Mouse (Mus musculus): ENCODE measurements at regions not wholly inside any gene's neighbourhood (a gene's known extent, or its start where the extent isn't known, plus 50 kb on each side); places are given as distances from the start of the nearest gene placed in this dataset.
A peak's percentile ranks its signal among the peaks of the same experiment; 100 is the strongest.

GRCm38 (mm10) chr9:49959987-49960386 is 161.3 kb upstream of the Ncam1 start:
- no peaks in the 10 kb centered on the region for H3K9me3 ChIP-seq
- no peak for ATAC-seq (ENCODE audit: low FRiP score)
- H3K27me3 ChIP-seq, result no peaks in the 10 kb centered on the region
- no peaks in the 10 kb centered on the region for H3K36me3 ChIP-seq
- WGBS, result 46% methylated on average over 10 of the region's 10 CpGs
- H3K27ac ChIP-seq, result peak overlapping the region; percentile 27
- H3K4me2 ChIP-seq, result no peak overlapping the region
- H3K4me1 ChIP-seq (replicated peaks), result peaks cover 49% of the 10 kb centered on the region
- H3K9ac ChIP-seq, result no peak overlapping the region
- H3K4me3 ChIP-seq, result no peak overlapping the region

DNA sequence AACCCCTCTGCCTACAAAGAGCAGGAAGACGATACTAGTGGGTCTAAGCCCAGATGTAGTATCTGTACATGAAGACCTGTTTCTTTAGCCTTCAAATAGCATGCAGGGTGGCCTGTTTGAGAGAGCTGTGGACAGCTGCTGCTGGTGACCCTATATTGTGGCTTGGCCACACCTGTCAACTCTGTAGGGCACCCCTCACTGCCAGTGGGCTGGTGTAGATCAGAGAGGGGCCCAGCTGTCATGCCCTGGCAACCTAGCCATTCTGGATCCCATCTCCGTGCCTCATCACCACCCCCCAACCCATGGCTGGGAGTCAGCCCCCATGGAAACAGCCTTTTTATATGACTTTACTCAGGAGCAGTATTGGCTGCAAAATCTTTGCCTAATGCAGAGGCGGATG is 160.2 kb upstream of the Ncam1 start:
- Histone ChIP-seq H3K36me3 (no peaks in the 10 kb centered on the region), H3K27ac (peak overlapping the region; percentile 27; the same call in 1 of the 2 replicates), H3K9me3 (no peaks in the 10 kb centered on the region), H3K4me3 (no peak overlapping the region), H3K27me3 (no peaks in the 10 kb centered on the region), H3K9ac (no peak overlapping the region), H3K4me2 (no peak overlapping the region), H3K4me1 (replicated peaks) (peaks cover 49% of the 10 kb centered on the region)
- no peak for ATAC-seq (ENCODE audit: low FRiP score)
- WGBS, result 71% methylated on average over 3 of the region's 3 CpGs

DNA sequence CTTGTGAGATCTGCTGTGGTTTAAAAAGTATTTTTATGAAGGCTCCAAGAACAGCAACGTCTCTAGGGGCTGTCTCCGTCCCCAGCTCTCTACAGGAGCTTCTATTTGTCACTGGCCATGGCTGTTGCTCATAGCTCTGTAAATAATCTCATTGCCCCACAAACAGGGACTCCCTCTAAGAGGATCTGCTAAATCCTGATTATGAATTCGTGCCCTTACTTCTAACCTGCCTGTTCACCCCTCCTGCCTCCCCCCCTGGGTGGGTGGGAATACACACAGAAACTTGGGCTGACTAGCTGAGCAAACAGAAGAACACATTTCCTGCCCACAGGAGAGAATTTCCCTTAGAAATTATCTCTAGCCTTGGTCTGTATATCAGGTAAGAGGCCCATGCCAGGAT is 155.9 kb upstream of the Ncam1 start:
- no peak overlapping the region for H3K9ac ChIP-seq
- no peaks in the 10 kb centered on the region for H3K9me3 ChIP-seq
- WGBS, result 58% methylated on average over 3 of the region's 3 CpGs
- no peaks in the 10 kb centered on the region for H3K36me3 ChIP-seq
- peaks cover 8% of the 10 kb centered on the region for H3K4me1 ChIP-seq (replicated peaks)
- H3K27me3 ChIP-seq, result no peaks in the 10 kb centered on the region
- no peak for ATAC-seq (ENCODE audit: low FRiP score)
- H3K27ac ChIP-seq, result no peak overlapping the region
- H3K4me3 ChIP-seq, result no peak overlapping the region
- no peak overlapping the region for H3K4me2 ChIP-seq

- no peak for ATAC-seq (ENCODE audit: low FRiP score)
- 36% methylated on average over 5 of the region's 5 CpGs for WGBS
- H3K4me1 ChIP-seq (replicated peaks), result no peaks in the 10 kb centered on the region
- H3K36me3 ChIP-seq, result no peaks in the 10 kb centered on the region
- H3K9me3 ChIP-seq, result no peaks in the 10 kb centered on the region
- no peak overlapping the region for H3K9ac ChIP-seq
- no peak overlapping the region for H3K27ac ChIP-seq
- H3K27me3 ChIP-seq, result no peaks in the 10 kb centered on the region
- no peak overlapping the region for H3K4me2 ChIP-seq
- H3K4me3 ChIP-seq, result no peak overlapping the region
Observed at GRCm38 (mm10) chr9:49950321-49950720, 151.6 kb upstream of the Ncam1 start.

DNA sequence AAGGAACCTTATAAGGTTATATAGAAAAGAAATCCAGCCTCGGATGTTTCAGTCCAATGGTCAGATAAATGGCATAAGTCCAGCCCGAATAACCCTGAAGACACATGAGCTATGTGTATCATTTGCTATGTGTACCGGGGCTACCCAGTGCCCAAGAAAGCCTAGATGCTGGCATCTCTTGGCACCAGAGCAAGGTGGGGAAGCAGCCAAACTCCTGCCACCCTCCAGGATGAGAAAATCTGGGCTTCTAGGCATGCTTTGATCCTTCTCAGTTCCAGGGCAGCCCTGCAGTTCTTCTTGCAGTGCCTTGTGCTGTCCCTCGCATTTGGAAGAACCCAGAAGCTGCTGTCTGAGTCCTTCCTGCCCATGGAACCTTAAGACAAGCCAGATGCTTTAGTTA is 149.8 kb upstream of the Ncam1 start:
- no peak for ATAC-seq (ENCODE audit: low FRiP score)
- H3K4me1 ChIP-seq (replicated peaks), result no peaks in the 10 kb centered on the region

DNA sequence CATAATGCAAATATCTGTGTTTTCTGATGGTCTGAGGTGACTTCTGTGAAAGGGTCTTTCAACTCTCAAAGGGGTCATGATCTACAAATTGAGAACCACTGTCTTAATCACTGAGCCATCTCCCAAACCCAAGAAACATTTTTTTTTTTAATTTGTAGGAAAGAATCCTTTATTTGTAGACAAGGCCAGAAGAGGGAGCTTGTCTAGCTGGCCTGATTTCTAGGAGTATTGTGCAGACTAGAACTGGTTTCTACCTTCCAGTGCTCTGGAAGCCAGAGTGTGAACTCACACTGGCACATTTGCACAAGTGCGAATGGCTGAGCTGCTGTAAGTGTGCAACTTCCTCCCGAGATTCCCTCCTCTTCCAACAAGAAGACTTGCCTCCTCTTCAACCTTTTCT is 148.1 kb upstream of the Ncam1 start:
- Histone ChIP-seq H3K4me2 (no peak overlapping the region), H3K27me3 (no peaks in the 10 kb centered on the region), H3K27ac (no peak overlapping the region), H3K4me1 (replicated peaks) (no peaks in the 10 kb centered on the region), H3K9me3 (no peaks in the 10 kb centered on the region), H3K4me3 (no peak overlapping the region), H3K36me3 (no peaks in the 10 kb centered on the region), H3K9ac (no peak overlapping the region)
- ATAC-seq (ENCODE audit: low FRiP score), result no peak
- 72% methylated on average over 2 of the region's 2 CpGs for WGBS

More for the DNA sequence above, 149.8 kb upstream of the Ncam1 start:
- no peaks in the 10 kb centered on the region for H3K9me3 ChIP-seq
- H3K4me3 ChIP-seq, result no peak overlapping the region
- H3K36me3 ChIP-seq, result no peaks in the 10 kb centered on the region
- H3K27me3 ChIP-seq, result no peaks in the 10 kb centered on the region
- no peak overlapping the region for H3K4me2 ChIP-seq
- H3K9ac ChIP-seq, result no peak overlapping the region
- WGBS, result 82% methylated on average over 4 of the region's 4 CpGs
- no peak overlapping the region for H3K27ac ChIP-seq

DNA sequence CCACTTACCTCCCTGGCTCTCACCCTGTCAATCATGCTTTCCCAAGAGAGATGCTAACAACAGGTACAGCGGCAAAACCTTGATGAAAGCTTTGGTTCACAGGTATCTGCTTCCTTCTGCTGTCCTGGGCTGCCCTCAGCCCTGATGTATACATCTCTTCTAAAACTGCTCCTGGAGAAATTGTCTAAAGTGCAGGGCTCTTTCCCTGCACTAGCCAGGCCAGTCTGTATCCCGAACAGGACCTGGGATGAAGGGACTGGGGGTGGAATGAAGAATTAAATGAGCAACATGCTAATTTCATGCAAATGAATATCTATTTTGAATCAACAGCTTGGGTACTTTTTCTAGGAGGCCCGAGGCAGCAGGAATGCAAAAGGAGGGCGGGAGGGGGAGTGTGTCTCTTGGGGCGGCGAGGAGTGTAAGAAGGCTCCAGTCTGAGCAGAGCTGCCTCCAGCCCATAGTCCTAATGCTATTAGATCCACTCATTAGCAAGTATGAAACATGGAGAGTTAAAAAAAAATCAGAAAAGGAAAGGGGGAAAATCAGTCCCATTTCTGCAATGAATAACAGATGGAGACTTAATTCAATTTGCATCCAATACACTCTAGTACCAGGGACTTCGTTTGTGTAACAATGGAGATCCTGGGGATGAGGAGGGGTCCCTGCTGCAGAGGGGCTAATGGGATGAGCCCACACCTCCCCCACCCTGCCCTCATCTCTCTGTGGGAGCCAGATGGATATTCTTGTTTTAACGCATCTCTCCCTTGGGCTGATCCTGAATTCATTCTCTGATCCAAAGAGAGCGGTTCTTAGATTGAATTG is 137.0 kb upstream of the Ncam1 start:
- no peaks in the 10 kb centered on the region for H3K9me3 ChIP-seq
- H3K27me3 ChIP-seq, result no peaks in the 10 kb centered on the region
- H3K36me3 ChIP-seq, result no peaks in the 10 kb centered on the region
- whole genome bisulfite sequencing, result 6% methylated on average over 9 of the region's 9 CpGs
- H3K27ac ChIP-seq, result peak overlapping the region; percentile 52
- peaks cover 16% of the 10 kb centered on the region for H3K4me1 ChIP-seq (replicated peaks)
- H3K4me3 ChIP-seq, result no peak overlapping the region
- H3K9ac ChIP-seq, result no peak overlapping the region
- H3K4me2 ChIP-seq, result 0 out of 2 replicates have a peak overlapping the region, but pooled peaks have one; percentile 9
- ATAC-seq (ENCODE audit: low FRiP score), result peak; percentile 69; the same call in 1 of the 2 replicates

- Histone ChIP-seq H3K4me2 (no peak overlapping the region), H3K9ac (no peak overlapping the region), H3K27me3 (no peaks in the 10 kb centered on the region), H3K9me3 (no peaks in the 10 kb centered on the region), H3K4me1 (replicated peaks) (peaks cover 19% of the 10 kb centered on the region), H3K36me3 (no peaks in the 10 kb centered on the region), H3K27ac (no peak overlapping the region), H3K4me3 (no peak overlapping the region)
- WGBS, result 59% methylated on average over 3 of the region's 3 CpGs
- no peak for ATAC-seq (ENCODE audit: low FRiP score)
Observed at GRCm38 (mm10) chr9:49928041-49928656, 129.4 kb upstream of the Ncam1 start.

GRCm38 (mm10) chr9:49927281-49927680 is 128.6 kb upstream of the Ncam1 start:
- H3K4me3 ChIP-seq, result no peak overlapping the region
- H3K27ac ChIP-seq, result no peak overlapping the region
- H3K36me3 ChIP-seq, result no peaks in the 10 kb centered on the region
- H3K4me1 ChIP-seq (replicated peaks), result peaks cover 28% of the 10 kb centered on the region
- no peaks in the 10 kb centered on the region for H3K9me3 ChIP-seq
- no peak overlapping the region for H3K9ac ChIP-seq
- 47% methylated on average over 1 of the region's 1 CpGs for WGBS
- no peak for ATAC-seq (ENCODE audit: low FRiP score)
- H3K27me3 ChIP-seq, result no peaks in the 10 kb centered on the region
- no peak overlapping the region for H3K4me2 ChIP-seq

DNA sequence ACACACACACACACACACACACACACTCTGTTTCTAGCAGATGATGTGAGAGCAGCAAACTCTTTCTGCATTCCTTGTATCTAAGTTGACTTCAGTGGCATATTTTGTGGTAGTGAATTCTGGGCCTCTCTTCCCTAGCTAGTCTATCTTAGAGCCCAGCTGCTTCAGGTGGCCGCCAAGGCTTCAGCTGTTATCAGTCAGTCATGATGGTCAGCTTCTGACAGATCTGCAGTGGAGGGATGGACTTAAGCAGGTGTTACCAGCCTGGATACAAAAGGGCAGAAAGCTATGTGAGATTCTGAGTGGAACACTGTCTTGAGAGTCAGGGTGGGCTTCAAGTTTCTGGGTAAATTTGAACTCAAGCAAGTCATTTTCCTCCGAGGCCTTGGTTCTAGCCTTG is 127.1 kb upstream of the Ncam1 start:
- H3K4me3 ChIP-seq, result no peak overlapping the region
- 85% methylated on average over 2 of the region's 2 CpGs for WGBS
- H3K27ac ChIP-seq, result no peak overlapping the region
- no peak for ATAC-seq (ENCODE audit: low FRiP score)
- no peaks in the 10 kb centered on the region for H3K9me3 ChIP-seq
- H3K36me3 ChIP-seq, result no peaks in the 10 kb centered on the region
- H3K4me2 ChIP-seq, result no peak overlapping the region
- peaks cover 31% of the 10 kb centered on the region for H3K4me1 ChIP-seq (replicated peaks)
- no peaks in the 10 kb centered on the region for H3K27me3 ChIP-seq
- no peak overlapping the region for H3K9ac ChIP-seq

DNA sequence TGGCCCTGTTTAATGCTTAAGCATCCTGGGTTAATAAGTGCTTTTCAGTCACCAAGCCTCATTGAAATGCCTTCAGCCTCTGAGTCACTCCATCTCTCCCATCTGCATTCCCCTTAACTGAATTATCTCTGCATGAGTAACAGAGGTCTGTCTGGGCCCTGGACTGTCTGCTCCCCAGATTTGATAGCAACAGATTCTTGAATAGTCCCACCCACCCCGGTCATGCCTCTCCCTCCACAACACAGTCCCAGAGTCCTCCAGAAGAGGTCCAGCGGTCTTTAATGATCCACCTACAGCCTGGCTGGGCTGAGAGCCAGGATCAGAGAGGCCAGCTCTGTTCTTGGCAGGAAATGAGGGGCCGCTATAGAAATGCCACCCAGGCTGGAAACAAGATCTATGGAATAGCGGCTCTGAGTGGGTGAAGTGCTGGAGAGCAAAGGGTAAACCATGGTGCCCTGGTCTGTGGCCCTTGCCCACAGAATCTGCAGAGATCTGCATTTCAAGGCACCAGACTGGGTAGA is 125.3 kb upstream of the Ncam1 start:
- Histone ChIP-seq H3K9ac (no peak overlapping the region), H3K36me3 (no peaks in the 10 kb centered on the region), H3K27me3 (no peaks in the 10 kb centered on the region), H3K4me2 (no peak overlapping the region), H3K4me3 (no peak overlapping the region), H3K4me1 (replicated peaks) (peaks cover 31% of the 10 kb centered on the region), H3K9me3 (no peaks in the 10 kb centered on the region), H3K27ac (no peak overlapping the region; the same call in 1 of the 2 replicates)
- 34% methylated on average over 4 of the region's 4 CpGs for WGBS
- no peak for ATAC-seq (ENCODE audit: low FRiP score)

DNA sequence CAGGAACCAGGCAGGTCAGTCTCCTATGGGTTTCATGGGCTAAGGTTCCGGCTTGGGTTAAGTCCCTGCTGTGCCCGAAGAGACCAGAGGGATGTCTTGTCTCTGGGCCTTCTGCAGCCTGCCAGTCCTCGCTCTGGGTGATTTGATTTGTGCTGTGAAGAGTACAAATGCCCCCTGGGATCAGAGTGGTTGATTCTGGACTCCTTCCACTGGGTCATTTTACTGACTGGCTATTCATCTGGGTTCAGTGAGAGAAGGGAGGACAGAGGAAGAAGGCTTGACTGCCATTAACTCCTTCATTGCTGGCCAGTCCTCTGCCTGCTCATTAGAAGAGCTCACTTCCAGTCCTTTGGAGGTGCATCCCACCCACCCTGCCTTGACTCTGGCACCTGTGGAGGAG is 124.0 kb upstream of the Ncam1 start:
- Histone ChIP-seq H3K4me3 (no peak overlapping the region), H3K27me3 (no peaks in the 10 kb centered on the region), H3K27ac (no peak overlapping the region), H3K9me3 (no peaks in the 10 kb centered on the region), H3K4me1 (replicated peaks) (peaks cover 25% of the 10 kb centered on the region), H3K9ac (no peak overlapping the region), H3K4me2 (no peak overlapping the region), H3K36me3 (no peaks in the 10 kb centered on the region)
- 37% methylated on average over 3 of the region's 3 CpGs for WGBS
- ATAC-seq (ENCODE audit: low FRiP score), result no peak

- H3K4me1 ChIP-seq (replicated peaks), result peaks cover 25% of the 10 kb centered on the region
- H3K27me3 ChIP-seq, result no peaks in the 10 kb centered on the region
- ATAC-seq (ENCODE audit: low FRiP score), result no peak
- H3K9ac ChIP-seq, result no peak overlapping the region
- H3K27ac ChIP-seq, result no peak overlapping the region
- H3K9me3 ChIP-seq, result no peaks in the 10 kb centered on the region
- no peak overlapping the region for H3K4me3 ChIP-seq
- no peak overlapping the region for H3K4me2 ChIP-seq
- no peaks in the 10 kb centered on the region for H3K36me3 ChIP-seq
- 13% methylated on average over 2 of the region's 2 CpGs for WGBS
Observed at GRCm38 (mm10) chr9:49922162-49922561, 123.4 kb upstream of the Ncam1 start.
